Mouse (Mus musculus) skeletal muscle tissue, adult 2 months (tissue): ENCODE data around the gene Xrcc2.
A peak's percentile ranks its signal among the peaks of the same experiment; 100 is the strongest.
"Not testable (repeated sequence)": the region's sequence is repeated elsewhere in the genome, so short reads cannot be mapped to it uniquely, and the experiment has no call there.

Experiments
- DNase-seq: peaks from one replicate; pipeline ENCODE4 v3.0.0-alpha.2; 2012; ENCODE audit warnings: low read depth, low spot score

Gene Xrcc2

DNA sequence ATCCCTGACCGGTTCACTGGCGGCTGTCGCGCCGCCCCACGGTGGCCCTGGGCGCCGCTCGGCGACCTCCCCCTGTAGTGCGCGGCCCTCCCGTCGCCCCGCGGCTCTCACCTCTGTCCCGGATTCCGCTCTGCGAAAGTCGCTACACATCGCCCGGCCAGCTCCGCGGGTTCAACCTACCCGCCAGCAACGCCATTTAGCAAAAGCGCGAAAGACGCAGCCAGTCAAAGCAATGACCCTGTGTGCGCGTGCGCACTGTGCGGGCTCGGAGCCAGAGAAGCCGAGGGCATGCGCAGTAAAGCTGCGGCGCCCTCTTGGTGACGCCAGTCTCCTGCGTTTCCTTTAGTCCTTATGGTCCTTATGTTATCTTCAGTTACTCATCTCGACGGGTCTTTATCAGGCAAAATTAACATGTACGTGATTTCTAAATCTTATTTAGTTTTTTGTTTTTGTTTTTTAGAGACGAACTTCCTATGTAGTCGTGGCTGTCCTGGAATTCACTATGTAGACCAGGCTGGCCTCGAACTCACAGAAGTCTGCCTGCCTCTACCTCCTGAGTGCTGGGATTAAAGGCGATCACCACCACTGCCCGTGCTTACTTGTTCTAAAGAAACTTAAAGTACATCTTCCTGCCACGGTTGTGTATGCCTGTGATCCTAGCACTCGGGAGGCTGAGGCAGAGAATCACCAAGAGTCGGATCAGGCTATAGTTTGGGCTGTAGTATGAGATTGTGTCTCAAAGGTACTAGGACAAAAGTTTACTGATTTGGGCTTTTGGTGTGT is at the start of gene Xrcc2:
Gene Xrcc2 (minus strand): TSS at position 259 of the 783 bp plus-strand sequence.
- peak; percentile 94 for DNase-seq

DNA sequence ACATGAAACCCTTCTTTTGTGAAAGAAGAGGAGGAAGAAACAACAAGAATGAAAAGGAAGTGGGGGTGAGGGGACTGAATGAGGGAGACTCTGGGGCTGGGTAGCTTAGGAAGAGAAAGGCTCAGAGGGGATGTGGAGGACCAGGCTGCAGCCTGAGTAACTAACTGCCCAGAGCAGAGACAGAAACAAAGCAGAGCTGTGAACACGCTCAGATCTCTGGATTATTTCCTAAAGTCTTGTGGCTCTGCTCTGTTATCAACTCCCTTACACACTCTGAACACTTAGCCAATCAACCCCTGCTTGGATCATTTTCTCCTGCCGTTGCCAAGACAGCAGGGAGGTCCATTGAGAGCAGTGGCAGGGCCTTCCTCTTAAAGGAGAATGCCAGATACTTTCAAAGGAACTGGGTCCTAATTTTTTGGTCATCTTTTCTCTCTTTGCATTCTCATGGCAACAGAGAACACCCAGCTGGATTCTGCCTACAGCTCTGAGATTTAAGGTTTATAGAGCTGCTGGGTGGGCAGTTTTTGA is 48.7 kb upstream of the Xrcc2 start:
- DNase-seq: peak; percentile 60

DNA sequence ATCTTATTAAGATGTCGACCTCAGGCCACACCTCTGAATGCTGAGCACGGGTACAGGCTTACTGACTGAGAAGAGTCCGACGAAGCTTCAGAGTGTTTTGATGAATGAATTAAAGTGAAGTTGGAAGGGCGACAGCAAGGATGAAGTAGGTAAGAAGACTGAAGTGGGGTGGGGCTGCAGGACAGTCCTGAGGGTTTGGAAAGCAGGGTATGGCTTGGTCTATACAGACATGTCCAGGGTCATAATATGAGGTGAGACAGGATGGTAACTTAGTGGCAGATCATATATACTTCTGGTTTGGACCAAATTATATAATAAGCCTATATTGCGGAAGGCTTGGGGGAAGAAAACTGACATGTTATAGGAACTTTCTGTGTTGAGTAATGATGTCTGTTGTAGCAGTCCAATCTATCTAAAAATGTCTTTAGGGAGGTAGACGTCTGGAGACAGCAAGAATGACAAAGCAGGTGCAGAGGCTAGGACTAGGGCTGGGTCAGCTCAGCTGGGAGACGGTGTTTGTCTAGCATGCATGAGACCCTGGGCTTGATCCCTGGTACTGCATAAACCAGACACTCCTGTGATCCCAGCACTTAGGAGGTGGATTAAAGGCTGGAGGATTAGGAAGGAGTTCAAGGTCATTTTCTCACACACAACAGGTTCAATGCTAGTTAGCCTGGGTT is 48.1 kb upstream of the Xrcc2 start:
- DNase-seq: no peak

- peak; percentile 83 for DNase-seq
These were observed 47.2 kb upstream of the Xrcc2 start for GRCm38 (mm10) chr5:25752862-25753261.

- DNase-seq: no peak
These were observed 45.9 kb upstream of the Xrcc2 start for GRCm38 (mm10) chr5:25751552-25751951.

- no peak for DNase-seq
These were observed 43.0 kb upstream of the Xrcc2 start for GRCm38 (mm10) chr5:25748613-25749012.

- no peak for DNase-seq
These were observed 42.3 kb upstream of the Xrcc2 start for GRCm38 (mm10) chr5:25747904-25748303.

- not testable (repeated sequence) for DNase-seq
These were observed 33.3 kb upstream of the Xrcc2 start for GRCm38 (mm10) chr5:25738902-25739301.

DNA sequence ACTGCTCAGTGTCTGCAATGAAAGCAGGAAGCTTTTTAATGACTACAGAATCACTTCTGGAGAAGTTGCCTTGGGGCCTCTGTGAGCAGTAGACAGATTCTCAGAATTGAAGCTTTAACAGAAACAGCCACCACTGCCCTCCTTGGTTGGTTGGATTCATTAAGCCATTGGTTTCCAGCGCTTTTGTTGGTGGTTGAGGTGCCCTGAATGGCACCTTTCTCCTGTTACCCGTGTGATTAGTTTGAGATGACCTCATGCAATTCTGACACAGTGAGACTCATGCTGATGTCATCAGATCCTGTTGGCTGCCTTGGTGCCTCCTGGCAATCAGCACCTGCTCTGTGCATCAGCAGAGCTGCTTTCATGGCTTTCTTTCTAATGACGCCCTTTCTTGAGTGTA is 32.8 kb upstream of the Xrcc2 start:
- no peak for DNase-seq

- DNase-seq: no peak
These were observed 30.2 kb upstream of the Xrcc2 start for GRCm38 (mm10) chr5:25735861-25736260.

DNA sequence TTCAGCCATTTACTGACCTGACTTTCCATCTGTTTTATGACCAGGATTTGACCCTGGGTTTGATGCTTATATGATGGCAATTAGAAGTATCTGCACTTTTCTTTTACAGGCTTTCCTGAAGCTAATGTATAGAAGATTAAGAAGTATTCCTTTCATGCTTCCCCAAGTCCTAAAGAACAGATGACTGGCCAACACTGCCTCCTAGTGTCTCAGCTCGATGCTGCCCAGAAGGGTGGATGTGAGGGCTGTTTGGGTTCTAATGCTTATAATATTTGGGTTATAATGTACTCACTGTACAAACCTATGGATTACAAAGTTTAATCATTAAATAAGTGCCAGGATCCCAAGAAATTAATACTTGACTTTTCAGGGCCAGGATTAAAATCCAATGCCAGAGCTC is 28.7 kb upstream of the Xrcc2 start:
- no peak for DNase-seq

DNA sequence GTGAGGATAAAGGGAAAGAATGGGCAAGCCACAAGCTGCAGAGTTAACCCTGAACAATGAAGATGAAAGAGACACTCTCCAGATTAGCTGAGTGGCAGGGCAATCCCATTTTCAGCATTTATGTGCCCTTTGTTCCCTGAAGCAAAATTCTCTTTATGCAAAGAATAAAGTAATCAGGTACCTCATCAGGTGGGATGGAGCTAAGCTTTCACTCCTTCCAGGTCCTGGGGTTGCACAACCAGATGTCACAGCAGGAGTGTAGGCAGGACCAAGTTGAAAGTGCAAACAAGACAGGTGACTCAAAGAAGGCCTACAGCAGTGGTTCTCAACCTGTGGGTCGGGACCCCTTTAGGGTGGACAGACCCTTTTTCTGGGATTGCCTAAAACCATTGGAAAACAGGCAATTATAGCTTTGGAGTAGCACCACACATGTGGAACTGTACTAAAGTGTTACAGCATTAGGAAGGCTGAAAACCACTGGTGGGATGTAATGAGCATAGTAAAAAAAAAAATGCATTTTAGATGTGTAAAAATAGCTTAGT is 18.6 kb upstream of the Xrcc2 start:
- DNase-seq: no peak

DNA sequence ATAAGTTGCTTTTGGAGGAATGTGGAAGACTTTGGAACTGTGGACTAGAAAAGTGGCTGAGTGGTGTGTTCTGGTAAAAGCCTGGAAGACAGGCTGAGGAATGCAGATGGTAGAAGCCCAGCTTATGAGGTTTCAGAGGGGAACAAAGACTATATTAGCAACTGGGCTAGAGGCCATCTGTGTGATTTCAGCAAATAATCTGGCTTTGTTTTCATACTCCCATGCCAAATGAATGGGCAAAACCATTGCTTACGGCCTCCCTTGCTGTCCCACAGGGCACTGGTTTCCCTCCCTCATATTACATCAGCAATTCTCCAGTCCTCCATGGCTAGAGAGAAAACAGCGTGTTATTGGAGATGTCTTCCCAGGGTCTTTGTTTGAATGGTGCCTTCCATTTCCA is 17.4 kb upstream of the Xrcc2 start:
- peak; percentile 56 for DNase-seq

- no peak for DNase-seq
These were observed 13.8 kb upstream of the Xrcc2 start for GRCm38 (mm10) chr5:25719390-25719789.

- not testable (repeated sequence) for DNase-seq
These were observed 7.5 kb upstream of the Xrcc2 start for GRCm38 (mm10) chr5:25713001-25713706.

DNA sequence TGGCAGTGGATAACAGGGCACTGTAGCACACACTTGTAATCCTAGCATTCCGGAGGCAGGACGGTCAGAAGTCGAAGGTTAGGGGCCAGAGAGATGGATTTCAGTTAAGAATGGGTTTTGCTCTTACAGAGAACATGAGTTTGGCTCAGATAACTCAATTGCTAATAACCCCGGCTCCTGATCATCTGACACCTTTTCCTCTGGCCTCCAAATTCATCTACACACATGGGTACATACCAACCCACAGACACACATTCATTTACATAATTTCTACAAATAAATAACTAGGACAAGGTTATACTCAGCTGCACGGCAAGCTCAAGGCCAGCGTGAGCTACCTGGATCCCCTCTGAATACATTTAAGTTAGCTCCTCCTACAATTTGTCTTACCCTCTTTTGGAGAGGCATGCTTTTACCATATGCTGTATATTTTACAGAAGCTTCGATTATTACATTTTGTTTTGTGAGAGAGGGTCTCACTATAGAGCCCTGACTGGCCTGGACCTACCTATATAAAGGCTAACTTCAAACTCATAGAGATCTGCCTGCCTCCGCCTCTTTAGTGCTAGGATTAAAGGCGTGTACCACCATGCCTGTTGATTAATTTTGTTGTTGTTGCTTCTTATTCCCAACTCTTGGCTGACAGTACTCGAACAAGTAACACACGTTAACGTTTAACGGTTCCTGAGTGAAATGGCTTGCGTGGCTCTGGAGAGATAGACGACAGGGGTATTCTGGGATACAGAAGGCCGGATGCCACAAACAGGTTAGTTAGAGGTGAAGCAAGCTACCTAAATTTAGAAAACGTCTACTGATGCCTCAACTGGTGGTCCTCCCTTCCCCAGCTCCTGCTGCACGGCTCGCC is 691 bp downstream of the Xrcc2 start:
- no peak for DNase-seq

DNA sequence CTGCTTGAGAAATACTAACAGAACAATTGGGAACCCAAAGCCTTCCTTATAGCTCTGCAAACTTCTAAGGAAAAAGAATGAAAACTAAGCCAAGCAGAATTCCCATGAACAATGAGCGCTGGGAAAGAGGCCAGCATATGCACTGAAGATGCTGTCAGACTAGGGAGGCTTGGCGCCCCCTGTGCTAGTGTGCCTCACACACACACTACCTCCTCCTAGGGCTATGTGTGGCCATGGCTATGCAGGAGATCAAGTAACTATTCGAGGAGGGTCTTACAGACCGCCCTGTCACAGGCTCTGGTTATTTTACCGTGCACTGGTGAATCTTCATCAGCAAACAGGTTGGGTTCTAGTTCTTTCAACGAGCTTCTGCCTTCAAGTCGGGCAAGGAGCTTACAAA is 7.7 kb downstream of the Xrcc2 start:
- no peak for DNase-seq

DNA sequence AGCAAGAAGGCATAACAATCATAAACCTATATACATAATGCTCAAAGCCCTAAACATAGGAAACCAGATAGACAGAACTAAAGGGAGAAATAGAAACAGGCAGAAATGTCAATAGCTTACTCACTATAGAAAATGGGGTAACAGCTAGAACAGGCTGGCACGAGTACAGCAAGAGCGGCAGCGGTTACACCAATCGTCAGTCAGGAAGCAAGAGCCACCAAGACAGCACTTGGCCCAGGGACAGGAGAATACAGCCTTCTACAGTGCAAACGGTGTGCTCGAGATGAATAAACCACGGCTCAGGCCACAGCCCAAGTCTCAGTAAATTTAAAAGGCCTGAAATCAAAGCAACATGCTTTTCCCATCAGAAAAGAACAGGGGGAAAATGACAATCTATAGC is 9.4 kb downstream of the Xrcc2 start:
- no peak for DNase-seq

DNA sequence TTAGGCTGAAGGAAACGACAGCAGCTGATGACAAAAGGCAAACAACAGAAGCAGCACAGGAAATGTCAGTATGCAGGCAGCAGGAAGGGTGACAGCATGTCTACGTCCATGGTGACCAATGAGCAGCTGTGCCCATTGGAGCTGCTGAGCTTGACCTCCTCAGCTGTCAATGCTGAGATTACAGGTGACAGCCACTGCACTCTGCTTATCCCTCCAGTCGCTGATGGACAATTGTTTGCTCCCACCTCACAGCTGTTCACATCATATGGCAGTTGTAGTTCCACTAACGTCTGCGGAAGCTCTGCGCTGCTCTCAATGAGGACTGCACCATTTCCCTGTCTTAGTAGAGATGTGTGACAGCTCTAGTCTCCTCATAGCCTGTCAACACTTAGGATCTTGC is 9.8 kb downstream of the Xrcc2 start:
- no peak for DNase-seq

GRCm38 (mm10) chr5:25671696-25672520 is 33.7 kb downstream of the Xrcc2 start:
- DNase-seq: peak; percentile 9
